Mouse (Mus musculus) thymus, postnatal 10 days (tissue): Measurements from ENCODE around the gene Hmgn2.

Experiments
- DNase-seq, 2 experiments: peaks; one replicate each; pipeline ENCODE4 v3.0.0; 2021; ENCODE audit warnings: low spot score in 2 of 2

Hmgn2 gene

GRCm38 (mm10) chr4:133978021-133978711 is 9.7 kb upstream of the Hmgn2 start:
- no peak for DNase-seq

GRCm38 (mm10) chr4:133971741-133972140 is 3.3 kb upstream of the Hmgn2 start:
- no peak for DNase-seq

GRCm38 (mm10) chr4:133970876-133971275 is 2.4 kb upstream of the Hmgn2 start:
- no peak for DNase-seq

DNA sequence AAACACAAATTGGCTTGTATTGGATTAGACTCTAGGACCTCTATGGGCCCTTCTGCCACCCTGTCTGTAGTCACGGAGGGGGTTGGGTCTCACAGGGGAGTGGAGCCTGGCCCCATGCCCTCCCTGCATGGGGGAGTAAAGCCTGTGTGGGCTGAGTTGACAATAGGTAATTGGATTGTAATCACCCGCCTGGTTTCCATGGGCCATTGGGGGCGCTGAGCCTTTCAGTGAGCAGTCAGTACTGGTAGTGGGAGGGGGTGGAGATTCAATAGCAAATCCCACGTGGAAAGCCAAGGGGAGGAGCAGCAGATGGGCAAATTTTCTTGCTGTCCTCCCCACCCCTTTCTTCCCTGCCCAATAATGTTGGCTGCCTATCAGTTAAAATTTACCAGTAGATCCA is 1.7 kb upstream of the Hmgn2 start:
- DNase-seq = no peak

DNA sequence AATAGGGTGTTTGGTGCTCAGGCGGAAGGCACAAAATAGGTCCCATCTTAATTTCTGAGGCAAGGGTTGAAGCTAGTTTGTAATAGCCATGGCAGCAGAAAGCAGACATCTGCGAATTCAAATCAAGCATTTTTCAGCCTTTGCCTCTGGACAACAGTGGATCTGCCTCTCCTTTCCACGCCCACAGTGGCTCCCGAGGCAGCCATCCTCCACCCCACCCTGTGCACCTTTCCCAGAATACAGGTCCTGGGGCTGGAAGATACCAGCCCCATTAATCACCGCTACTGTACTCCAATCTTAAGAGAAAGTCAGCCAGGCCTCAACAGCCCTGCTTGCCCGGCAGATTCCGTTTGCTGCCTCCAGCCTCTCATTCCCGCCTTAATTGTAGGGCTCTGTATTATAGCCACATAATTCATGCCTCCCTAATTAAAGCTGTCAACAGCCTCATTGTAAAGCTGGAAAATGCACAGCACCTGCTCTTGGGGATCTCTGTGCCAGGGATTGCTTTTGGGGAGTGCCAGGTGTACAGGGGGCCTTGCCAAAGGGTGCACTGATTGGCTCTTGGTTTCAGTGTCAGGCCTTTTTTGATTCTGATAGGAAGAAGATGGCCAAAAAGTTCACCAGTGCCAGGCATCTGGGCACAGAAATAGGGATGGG is 792 bp upstream of the Hmgn2 start:
- no peak for DNase-seq

GRCm38 (mm10) chr4:133967866-133968149 is 642 bp downstream of the Hmgn2 start:
- peak; percentile 93 for DNase-seq

GRCm38 (mm10) chr4:133967138-133967865 is 1.1 kb downstream of the Hmgn2 start:
- DNase-seq = peak; percentile 96 to 98

- no peak for DNase-seq
These were observed 2.0 kb downstream of the Hmgn2 start for GRCm38 (mm10) chr4:133966271-133966940.

DNA sequence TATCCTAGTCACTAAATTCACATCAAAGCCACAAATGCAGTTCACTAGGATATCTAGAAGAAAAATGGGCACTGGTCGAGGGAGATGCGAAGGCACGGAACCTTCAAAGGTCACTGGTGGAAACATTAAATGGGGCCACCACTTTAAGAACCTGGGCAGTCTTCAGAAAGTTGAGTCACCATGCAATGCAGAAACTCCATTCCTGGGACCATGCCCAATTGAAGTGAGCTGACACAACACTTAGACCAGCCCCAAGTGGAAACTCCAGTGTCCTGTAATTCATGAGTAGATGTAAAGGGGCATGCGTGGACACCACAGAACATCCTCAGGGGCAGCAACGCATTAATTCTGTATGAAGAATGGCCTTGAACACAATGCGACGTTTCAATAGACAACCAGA is 5.9 kb downstream of the Hmgn2 start:
- DNase-seq = no peak

- no peak for DNase-seq
These were observed 9.6 kb downstream of the Hmgn2 start for GRCm38 (mm10) chr4:133958884-133959283.

GRCm38 (mm10) chr4:133956358-133956757 is 12.1 kb downstream of the Hmgn2 start:
- DNase-seq = no peak

DNA sequence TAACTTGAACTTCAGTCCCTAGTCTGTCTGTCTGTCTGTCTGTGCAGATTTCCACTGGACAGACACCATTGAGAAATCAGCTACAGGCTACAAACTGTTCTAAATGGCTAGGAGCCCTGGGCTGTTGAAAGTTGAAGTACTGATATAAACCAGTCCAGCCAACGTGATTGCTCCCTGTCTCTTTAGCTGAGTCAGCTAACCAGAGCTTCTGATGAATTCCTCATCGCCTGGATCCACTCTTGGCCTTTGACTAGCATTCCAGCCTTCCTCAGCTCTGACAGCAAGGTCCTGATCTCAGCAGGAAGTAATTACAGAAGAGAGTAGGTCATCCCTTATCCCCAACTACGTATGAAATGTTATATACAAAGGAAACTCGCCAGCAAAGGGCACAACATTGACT is 21.7 kb downstream of the Hmgn2 start:
- no peak for DNase-seq

- no peak for DNase-seq
These were observed 24.7 kb downstream of the Hmgn2 start for GRCm38 (mm10) chr4:133943791-133944190.

GRCm38 (mm10) chr4:133942679-133943078 is 25.8 kb downstream of the Hmgn2 start:
- DNase-seq = no peak

DNA sequence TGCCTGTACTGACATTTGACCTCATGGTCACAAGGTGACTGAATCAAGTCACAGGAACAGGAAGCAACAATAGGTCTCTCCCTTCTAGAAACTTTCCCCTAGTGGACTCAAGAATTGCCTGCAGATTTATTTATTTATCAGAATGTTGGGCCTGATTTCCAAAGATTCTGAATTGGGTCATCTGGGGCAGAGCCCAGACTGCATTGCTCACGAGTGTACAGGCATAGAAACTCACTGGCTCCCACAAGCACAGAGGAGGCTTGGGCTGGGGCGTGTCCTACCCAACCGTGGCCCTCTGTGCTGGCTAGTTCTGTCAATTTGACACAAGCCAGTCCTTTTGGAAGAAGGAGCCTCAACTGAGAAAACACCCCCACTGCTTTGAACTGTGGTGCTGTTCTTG is 26.9 kb downstream of the Hmgn2 start:
- DNase-seq = no peak

DNA sequence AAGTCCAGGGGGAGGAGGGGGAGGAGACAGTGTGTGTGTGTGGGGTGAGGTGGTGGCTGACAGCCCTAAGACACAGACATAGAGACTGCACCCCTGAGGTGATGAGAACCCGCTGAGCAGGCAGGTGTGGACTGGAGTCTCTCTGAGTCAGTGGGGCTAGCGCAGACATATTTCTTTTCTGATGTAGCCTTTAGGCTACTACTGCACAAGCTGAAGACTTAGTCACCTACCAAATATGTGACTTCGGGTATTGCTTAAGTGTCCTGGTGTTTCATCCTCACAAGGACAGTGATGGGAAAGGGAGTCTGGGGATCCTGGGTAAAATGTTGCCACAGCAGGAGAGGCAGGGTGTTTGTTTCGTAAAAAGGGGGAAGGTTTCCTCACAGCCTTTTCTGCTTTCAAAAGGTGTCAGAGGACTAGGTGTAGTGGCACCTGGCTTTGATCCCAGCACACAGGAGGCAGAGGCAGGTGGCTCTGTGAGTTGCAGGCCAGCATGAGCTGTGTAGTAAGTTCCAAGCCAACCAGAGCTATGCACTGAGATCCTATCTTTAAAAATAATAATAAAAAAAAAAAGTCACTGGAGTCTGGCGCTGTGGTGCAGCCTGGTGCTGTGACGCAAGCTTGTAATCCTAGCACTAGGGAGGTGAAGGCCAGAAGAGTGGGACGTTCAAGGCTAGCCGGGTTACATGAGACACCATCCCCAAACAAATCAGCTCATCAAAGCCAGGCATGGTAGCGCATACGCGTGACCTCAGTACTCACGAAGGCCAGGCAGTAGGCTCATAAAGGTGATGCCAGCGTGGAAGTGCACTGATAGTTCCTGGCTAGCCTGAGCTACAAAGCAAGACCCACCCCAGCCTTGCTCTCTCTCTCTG is 27.8 kb downstream of the Hmgn2 start:
- DNase-seq = no peak

GRCm38 (mm10) chr4:133938077-133938476 is 30.4 kb downstream of the Hmgn2 start:
- no peak for DNase-seq

DNA sequence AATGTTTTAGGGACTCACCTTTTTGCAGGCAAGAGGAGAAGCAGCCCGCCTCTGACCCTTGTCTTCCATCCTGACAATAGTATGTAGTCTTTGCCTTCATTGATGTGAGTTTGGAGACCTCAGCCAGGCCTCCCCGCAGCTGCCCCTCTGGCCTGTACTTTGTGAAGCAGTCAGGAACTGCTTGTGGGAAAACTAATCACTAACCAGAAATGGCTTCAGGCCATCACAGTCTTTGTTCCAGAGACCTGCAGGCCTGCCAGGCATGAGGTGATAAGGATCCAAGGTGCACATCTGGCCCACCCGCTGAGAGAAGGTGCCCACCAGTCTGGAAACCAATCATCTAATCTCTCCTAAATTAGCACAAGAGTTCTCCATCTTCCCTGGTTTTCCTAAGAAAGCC is 36.7 kb downstream of the Hmgn2 start:
- DNase-seq = no peak

DNA sequence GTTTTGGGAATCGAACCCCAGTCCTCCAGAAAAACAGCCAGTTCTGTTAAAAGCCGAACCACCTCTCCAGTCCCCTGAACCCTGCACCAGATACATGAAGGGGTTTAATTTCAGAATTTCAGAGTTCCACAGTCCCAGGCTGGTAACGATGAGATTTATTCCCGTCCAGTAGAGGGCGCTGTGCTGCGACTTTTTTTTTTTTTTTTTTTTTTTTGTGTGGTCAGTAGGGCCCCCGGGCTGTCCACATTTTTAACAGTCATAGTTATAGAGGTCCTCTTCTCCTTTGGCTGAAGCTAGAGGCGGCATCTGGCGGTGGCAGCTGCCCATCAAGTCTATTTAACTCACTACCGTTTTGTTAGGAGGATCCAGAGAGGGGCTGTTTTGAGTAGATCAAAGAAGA is 37.1 kb downstream of the Hmgn2 start:
- no peak for DNase-seq

- no peak for DNase-seq
These were observed 39.2 kb downstream of the Hmgn2 start for GRCm38 (mm10) chr4:133929278-133929670.

GRCm38 (mm10) chr4:133928576-133929277 is 39.7 kb downstream of the Hmgn2 start:
- peak in 1 of 2 experiments; percentile 22 for DNase-seq
